Mouse (Mus musculus): ENCODE data around the gene Anapc11. TPM values are rescaled to one million over a fixed set of nuclear protein-coding genes. Genes with fewer than 3 reads are reported as not detected.

The Anapc11 gene
- polyA plus RNA-seq, 1 experiment from 2014 or later, result 192 TPM

DNA sequence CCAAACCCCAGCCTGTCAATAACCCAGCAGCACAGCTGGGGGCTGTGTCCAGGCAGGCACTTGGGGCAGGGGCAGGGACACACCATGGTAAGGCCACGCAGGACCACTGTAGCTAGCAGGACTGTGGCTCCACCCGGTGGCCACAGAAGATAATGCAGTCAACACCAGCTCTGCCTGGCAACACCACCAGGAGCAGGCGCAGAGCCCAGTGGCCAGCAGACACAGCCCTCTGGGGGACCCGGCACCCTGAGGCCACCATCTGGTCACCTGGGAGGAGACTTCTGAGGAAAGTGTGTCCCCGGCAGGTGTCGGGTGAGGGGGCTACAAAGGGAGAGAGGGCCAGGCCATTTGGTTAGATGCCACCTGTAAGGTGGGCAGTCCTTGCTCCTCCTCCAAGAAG, 14.5 kb downstream of the Anapc11 start:
- Histone ChIP-seq H3K36me3 (peaks cover 53% of the 10 kb centered on the region), H3K4me2 (no peak overlapping the region), H3K27ac (replicated peaks) (no peak overlapping the region), H3K4me3 (no peak overlapping the region), H3K9me3 (no peaks in the 10 kb centered on the region), H3K9ac (no peak overlapping the region), H3K27me3 (peaks cover 13% of the 10 kb centered on the region), H3K4me1 (replicated peaks) (peaks cover 40% of the 10 kb centered on the region)
- WGBS, result 55% methylated on average over 6 of the region's 6 CpGs
- no peak for ATAC-seq (ENCODE audit: low read depth)

DNA sequence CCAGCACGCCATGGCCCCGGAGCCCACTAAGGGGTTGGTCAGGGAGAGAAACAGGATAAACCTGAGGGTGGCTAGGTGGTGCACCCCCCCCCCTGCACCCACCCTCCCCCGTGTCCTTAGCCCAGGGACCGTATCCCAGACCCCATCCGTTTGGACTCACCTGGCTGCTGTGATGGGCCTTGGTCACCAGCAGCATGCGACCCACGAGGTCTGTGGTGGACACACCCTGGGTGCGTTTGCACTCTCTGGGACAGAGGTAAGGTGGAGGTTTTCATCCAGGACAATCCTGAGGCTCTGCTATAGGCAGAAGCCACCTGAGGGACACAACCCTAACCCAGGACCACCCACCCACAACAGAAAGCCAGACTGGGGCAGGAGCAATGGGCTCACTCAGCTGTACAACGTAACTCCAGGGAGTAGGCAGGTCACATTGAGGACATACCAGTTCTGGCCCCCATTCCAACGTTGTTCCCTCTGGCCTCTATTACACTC, 15.3 kb downstream of the Anapc11 start:
- peaks cover 38% of the 10 kb centered on the region for H3K4me1 ChIP-seq (replicated peaks)
- H3K9ac ChIP-seq, result no peak overlapping the region
- H3K4me3 ChIP-seq, result no peak overlapping the region
- no peak overlapping the region for H3K27ac ChIP-seq (replicated peaks)
- WGBS, result 86% methylated on average over 10 of the region's 10 CpGs
- no peaks in the 10 kb centered on the region for H3K9me3 ChIP-seq
- no peak overlapping the region for H3K4me2 ChIP-seq
- peaks cover 13% of the 10 kb centered on the region for H3K27me3 ChIP-seq
- peaks cover 58% of the 10 kb centered on the region for H3K36me3 ChIP-seq
- no peak for ATAC-seq (ENCODE audit: low read depth)

DNA sequence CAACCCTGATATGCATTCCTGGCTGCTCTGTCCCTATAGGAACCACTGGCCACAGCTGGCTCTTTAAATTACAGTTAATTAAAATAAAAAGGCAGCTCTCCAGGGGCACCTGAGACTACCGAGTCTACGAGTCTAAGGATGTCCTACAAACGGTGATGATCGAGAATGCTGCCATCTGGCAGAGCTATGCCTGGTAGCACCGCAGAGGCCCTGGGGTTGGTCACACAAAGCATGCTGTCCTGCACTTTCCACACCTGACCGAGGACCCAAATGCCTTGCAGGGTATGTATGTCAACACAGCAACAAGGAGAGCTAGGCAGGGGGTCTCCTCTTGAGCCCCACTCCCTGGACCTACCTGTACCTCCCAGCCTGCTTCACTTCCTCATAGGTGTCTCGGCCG, 15.8 kb downstream of the Anapc11 start:
- Histone ChIP-seq H3K9me3 (no peaks in the 10 kb centered on the region), H3K4me1 (replicated peaks) (peaks cover 33% of the 10 kb centered on the region), H3K36me3 (peaks cover 63% of the 10 kb centered on the region), H3K4me2 (no peak overlapping the region), H3K27me3 (peaks cover 9% of the 10 kb centered on the region), H3K27ac (replicated peaks) (no peak overlapping the region), H3K9ac (no peak overlapping the region), H3K4me3 (no peak overlapping the region)
- WGBS, result 66% methylated on average over 8 of the region's 8 CpGs
- ATAC-seq (ENCODE audit: low read depth), result no peak

DNA sequence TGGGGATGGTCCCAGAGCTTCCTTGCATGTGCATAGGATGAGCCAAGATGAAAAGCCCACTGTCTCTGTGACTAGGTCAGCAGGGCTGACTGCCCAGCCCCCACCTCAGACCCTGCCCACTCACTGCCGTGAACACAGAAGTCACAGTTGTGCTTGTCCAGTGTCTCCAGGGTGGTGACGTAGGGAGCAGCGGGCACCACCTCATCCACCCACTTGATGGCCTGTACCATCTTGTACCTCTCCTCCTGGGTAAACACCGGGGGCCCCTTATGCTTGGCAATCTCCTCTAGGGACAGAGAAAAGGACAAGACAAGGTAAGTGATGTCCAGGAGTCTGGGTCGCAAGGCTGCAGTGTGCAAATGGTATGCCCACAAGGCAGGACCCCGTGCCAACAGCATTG, 16.9 kb downstream of the Anapc11 start:
- H3K4me3 ChIP-seq, result no peak overlapping the region
- 0 out of 2 replicates have a peak overlapping the region, but pooled peaks have one; percentile 34 for H3K9ac ChIP-seq
- no peak for ATAC-seq (ENCODE audit: low read depth)
- H3K27ac ChIP-seq (replicated peaks), result no peak overlapping the region
- 92% methylated on average over 6 of the region's 6 CpGs for WGBS
- peaks cover 69% of the 10 kb centered on the region for H3K36me3 ChIP-seq
- H3K9me3 ChIP-seq, result no peaks in the 10 kb centered on the region
- H3K27me3 ChIP-seq, result no peaks in the 10 kb centered on the region
- H3K4me2 ChIP-seq, result no peak overlapping the region
- peaks cover 29% of the 10 kb centered on the region for H3K4me1 ChIP-seq (replicated peaks)

DNA sequence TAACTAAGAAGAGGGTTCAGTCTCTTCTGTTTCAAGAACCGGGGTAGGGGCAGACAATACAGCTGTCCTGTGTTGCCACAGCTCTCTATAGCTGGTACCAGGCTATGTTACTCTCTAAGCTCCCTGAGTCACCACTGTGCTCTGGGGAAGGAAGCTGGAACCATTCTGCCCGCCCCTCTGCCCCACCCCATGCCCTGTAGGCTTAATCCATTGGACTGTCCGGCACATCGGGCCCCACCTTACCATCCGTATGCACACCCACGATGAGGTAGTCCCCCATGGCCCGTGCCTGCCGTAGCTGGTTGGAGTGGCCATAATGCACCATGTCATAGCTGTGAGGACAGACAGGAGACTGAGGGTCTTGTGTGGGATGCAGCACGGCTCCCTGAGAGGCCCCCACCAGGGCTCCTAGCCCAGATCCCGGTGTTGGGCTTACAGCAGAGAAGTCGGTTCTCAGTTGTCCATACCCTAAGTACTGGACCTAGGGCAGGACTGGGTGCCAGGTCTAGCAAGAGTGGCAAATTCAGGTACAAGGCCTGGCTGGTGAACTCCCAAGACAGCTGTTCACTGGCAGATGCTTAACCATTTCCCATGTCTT, 17.5 kb downstream of the Anapc11 start:
- 87% methylated on average over 11 of the region's 11 CpGs for WGBS
- H3K4me2 ChIP-seq, result 0 out of 2 replicates have a peak overlapping the region, but pooled peaks have one; percentile 5
- H3K9ac ChIP-seq, result 0 out of 2 replicates have a peak overlapping the region, but pooled peaks have one; percentile 34
- H3K27me3 ChIP-seq, result no peaks in the 10 kb centered on the region
- no peak overlapping the region for H3K27ac ChIP-seq (replicated peaks)
- peaks cover 69% of the 10 kb centered on the region for H3K36me3 ChIP-seq
- no peak overlapping the region for H3K4me3 ChIP-seq
- H3K4me1 ChIP-seq (replicated peaks), result peaks cover 29% of the 10 kb centered on the region
- no peaks in the 10 kb centered on the region for H3K9me3 ChIP-seq
- ATAC-seq (ENCODE audit: low read depth), result no peak

DNA sequence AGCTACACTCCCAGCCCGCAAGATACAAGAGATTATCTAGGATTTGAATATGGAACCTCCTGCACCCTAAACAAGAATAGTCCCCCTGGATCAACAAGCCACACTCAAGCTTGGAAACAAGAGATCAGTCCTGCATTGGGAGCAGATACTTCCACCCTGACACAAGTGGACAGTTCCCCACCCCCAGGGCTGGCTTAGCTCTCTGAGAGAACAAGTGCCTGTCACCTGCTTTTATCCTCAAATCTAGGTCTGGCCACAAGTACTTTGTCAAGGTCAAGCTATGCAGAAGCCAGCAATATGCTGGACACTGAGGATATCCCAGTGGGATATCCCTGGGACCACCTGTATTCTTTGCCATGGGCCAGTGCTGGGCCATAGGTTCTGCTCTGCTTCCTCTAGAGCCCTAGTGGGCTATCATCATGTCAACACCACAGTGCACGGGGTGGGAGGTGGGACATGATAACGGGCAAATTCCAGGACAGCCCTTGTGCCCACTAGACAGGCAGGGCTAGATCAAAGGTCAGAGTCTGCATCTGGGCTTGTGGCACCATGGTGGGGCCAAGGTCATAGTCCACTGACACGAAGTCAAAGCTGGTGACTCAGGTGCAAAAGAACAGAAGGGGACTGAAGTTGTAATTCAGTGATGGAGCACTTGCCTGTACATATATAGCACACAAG, 18.5 kb downstream of the Anapc11 start:
- ATAC-seq (ENCODE audit: low read depth), result no peak
- Histone ChIP-seq H3K9ac (peak overlapping the region; percentile 81), H3K27ac (replicated peaks) (peak overlapping the region; percentile 81), H3K4me1 (replicated peaks) (peaks cover 29% of the 10 kb centered on the region), H3K4me3 (peak overlapping the region; percentile 63), H3K36me3 (peaks cover 69% of the 10 kb centered on the region), H3K9me3 (no peaks in the 10 kb centered on the region), H3K27me3 (no peaks in the 10 kb centered on the region), H3K4me2 (peak overlapping the region; percentile 65)
- 58% methylated on average over 4 of the region's 4 CpGs for WGBS

DNA sequence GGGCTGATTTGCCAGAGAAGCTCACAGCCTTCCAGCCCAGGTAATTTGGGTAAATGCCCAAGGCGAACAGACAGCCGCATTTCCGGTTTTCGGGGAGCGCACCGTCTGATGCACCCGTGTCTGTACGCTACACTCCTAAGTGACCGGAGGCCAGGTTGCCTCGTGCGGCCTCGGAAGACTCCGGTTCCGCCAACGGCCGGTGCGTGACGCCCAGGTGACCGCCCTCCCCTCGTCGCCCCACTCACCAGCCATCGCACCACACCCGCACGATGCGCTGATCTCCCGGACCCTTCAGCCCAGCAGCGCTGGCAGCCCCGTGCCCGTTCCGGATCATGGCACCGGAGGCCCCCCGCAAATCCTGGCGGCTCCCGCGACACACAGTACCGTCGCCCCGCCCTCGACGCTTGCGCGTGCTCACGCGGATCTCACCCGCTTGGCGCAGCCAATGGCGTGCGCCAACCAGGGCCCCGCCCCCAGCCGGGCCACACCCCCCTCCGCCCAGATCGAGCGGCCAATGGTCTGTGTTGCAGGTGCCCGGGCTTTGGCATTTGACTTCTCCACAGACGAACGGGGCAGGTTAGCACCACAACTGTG, 19.4 kb downstream of the Anapc11 start, which contains the start of gene Pcyt2:
TSS of gene Pcyt2 (minus strand) at position 418 of the 594 bp plus-strand sequence.
- Histone ChIP-seq H3K9me3 (no peaks in the 10 kb centered on the region), H3K36me3 (peaks cover 69% of the 10 kb centered on the region), H3K4me1 (replicated peaks) (peaks cover 29% of the 10 kb centered on the region), H3K9ac (peak within 1 kb of the TSS; percentile 81), H3K27ac (replicated peaks) (peak within 1 kb of the TSS; percentile 81), H3K4me3 (peak within 1 kb of the TSS; percentile 63), H3K27me3 (no peaks in the 10 kb centered on the region), H3K4me2 (peak within 1 kb of the TSS; percentile 65)
- ATAC-seq (ENCODE audit: low read depth), result peak; percentile 96
- WGBS, result 1% methylated on average over 56 of the region's 56 CpGs

DNA sequence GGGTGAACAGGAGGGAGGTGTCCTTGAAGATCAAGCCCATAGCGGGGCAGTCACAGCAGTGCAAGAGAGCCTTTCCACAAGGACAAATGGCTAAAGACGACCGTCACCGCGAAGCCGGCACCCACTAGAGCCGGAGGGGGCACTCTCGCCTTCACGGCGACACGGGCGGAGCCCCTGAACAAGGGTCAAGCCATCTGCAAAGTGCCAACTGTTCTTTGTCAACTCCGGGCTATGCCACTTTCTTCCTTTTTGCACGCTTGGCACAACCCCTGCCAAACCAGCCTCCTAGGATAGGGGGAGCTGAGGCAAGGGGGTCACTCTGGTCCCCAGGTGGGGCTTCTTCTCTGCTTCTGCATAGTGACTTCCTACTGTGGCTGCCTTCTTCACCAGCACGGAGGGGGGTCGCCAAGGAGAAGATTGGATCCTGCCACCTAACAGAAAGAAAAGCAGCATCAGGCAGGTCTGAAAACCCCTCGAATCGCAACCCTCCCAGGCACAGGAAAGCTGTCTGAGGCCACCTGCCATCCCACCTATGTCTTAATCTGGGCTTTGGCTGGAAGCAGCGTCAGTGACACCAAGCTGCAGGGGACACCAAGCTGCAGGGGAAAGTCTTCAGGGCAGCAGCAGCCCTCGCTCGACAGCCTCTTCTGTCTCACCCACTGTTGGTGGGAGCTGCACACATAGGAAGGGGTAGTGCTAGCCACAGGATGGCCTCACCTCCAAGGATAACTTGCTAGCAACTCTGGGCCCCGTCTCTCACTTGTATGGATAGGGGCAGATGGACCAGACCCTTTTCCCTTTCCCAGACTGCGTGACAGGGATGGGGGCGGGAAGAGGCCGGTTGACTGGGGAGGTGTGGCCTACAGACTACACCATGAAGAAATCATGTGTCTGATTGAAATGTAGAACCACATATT, 20.7 kb downstream of the Anapc11 start:
- Histone ChIP-seq H3K4me1 (replicated peaks) (peaks cover 35% of the 10 kb centered on the region), H3K9me3 (no peaks in the 10 kb centered on the region), H3K36me3 (peaks cover 65% of the 10 kb centered on the region), H3K27me3 (no peaks in the 10 kb centered on the region), H3K9ac (no peak overlapping the region), H3K4me2 (no peak overlapping the region), H3K27ac (replicated peaks) (0 out of 2 replicates have a peak overlapping the region, but pooled peaks have one; percentile 42), H3K4me3 (peak overlapping the region; percentile 63; the same call in 1 of the 2 replicates)
- ATAC-seq (ENCODE audit: low read depth), result no peak
- 92% methylated on average over 25 of the region's 25 CpGs for WGBS

DNA sequence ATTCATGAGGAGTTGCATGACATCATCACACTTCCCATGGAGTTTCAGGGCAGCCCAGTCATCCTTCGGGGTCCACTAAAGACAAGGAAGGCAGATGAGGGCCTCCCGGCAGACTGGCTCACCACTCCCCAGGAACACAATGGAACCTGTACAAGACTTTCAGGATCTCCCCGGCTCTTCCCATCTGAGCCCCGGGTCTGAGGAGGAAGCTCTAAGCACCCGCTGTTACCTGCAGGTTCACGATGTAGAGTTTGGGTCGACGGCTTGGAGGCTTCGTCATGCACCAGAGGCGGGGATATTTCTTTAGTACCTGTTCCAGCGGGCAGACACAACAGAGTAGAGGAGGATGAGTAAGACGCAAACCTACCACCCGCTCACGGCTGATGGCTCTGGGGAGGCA, 22.0 kb downstream of the Anapc11 start:
- no peak overlapping the region for H3K9ac ChIP-seq
- no peak overlapping the region for H3K27ac ChIP-seq (replicated peaks)
- H3K27me3 ChIP-seq, result no peaks in the 10 kb centered on the region
- no peaks in the 10 kb centered on the region for H3K9me3 ChIP-seq
- ATAC-seq (ENCODE audit: low read depth), result no peak
- no peak overlapping the region for H3K4me3 ChIP-seq
- peaks cover 57% of the 10 kb centered on the region for H3K36me3 ChIP-seq
- H3K4me2 ChIP-seq, result no peak overlapping the region
- 93% methylated on average over 14 of the region's 14 CpGs for WGBS
- peaks cover 40% of the 10 kb centered on the region for H3K4me1 ChIP-seq (replicated peaks)

DNA sequence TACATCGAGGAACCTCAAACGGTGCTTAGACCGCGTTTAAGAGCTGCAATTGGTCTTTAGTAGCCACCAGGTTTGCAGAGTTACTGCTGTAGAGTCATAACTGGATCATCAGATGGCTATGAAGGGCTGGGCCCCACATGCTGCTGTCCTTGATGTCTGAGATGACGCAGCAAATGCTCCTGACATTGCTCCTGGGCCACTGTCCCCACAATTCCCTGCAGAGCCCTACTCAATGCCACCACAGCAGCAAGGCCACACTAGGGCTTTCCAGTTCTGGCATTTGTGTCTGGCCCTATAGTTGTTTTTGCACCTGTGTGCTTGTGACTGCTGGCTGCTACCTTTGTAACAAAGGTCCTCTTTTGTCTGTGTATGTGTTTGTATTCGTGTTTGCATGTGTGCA, 24.6 kb downstream of the Anapc11 start:
- H3K36me3 ChIP-seq, result peaks cover 66% of the 10 kb centered on the region
- WGBS, result 94% methylated on average over 6 of the region's 6 CpGs

DNA sequence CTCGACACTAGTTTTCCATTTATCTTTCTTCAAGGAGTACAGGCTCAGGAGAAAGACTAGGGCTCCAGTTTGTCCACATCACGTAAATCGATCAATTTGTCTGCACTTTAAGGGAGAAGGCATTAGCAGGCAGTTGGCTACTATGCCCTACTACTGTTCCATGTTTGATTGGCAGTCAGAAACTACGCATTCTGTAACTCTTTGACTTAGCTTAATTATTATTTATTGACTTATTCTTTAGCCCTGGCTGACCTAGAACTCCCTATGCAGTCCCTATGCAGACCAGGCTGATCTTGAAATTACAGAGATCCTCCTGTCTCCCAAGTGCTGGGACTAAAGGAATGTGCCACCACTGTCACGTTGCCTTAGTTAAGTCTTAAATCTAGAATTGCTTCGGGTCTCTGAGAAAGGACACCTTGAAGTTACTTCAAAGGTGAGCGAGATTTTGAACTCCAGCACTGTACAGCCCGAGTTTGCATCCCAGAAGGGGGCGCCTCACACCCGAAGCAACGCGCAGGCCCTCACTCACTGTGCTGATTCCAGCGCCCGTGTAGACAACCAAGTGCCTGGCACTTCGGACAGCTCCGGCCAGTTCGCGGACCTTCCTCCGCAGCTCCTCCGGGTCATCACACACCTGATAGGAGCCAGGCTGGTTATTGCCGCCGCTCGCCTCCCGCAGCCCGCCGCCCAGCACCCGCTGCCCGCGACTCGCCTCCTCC, 25.9 kb downstream of the Anapc11 start:
- peaks cover 20% of the 10 kb centered on the region for H3K4me1 ChIP-seq (replicated peaks)
- peak overlapping the region; percentile 99 for H3K4me2 ChIP-seq
- peak overlapping the region; percentile 87 for H3K27ac ChIP-seq (replicated peaks)
- H3K9me3 ChIP-seq, result no peaks in the 10 kb centered on the region
- H3K9ac ChIP-seq, result peak overlapping the region; percentile 89
- 13% methylated on average over 30 of the region's 30 CpGs for WGBS
- peak overlapping the region; percentile 99 for H3K4me3 ChIP-seq
- peak; percentile 72 for ATAC-seq (ENCODE audit: low read depth)
- peaks cover 66% of the 10 kb centered on the region for H3K36me3 ChIP-seq
- no peaks in the 10 kb centered on the region for H3K27me3 ChIP-seq

More for the DNA sequence above, 24.6 kb downstream of the Anapc11 start:
- H3K9me3 ChIP-seq, result no peaks in the 10 kb centered on the region
- peaks cover 26% of the 10 kb centered on the region for H3K4me1 ChIP-seq (replicated peaks)
- H3K4me3 ChIP-seq, result no peak overlapping the region
- no peak overlapping the region for H3K27ac ChIP-seq (replicated peaks)
- ATAC-seq (ENCODE audit: low read depth), result no peak
- H3K9ac ChIP-seq, result no peak overlapping the region
- H3K27me3 ChIP-seq, result no peaks in the 10 kb centered on the region
- H3K4me2 ChIP-seq, result no peak overlapping the region

Data from neural tube, embryonic 13.5 days (tissue).